Mouse (Mus musculus) heart, adult 9 months (tissue): ENCODE results near the gene Snhg11.
A peak's percentile ranks its signal among the peaks of the same experiment; 100 is the strongest.

ENCODE experiments used
- DNase-seq, 2 experiments: peaks; one replicate each; pipeline ENCODE4 v3.0.0; 2022; ENCODE audit warnings: low spot score in 2 of 2

Gene Snhg11

DNA sequence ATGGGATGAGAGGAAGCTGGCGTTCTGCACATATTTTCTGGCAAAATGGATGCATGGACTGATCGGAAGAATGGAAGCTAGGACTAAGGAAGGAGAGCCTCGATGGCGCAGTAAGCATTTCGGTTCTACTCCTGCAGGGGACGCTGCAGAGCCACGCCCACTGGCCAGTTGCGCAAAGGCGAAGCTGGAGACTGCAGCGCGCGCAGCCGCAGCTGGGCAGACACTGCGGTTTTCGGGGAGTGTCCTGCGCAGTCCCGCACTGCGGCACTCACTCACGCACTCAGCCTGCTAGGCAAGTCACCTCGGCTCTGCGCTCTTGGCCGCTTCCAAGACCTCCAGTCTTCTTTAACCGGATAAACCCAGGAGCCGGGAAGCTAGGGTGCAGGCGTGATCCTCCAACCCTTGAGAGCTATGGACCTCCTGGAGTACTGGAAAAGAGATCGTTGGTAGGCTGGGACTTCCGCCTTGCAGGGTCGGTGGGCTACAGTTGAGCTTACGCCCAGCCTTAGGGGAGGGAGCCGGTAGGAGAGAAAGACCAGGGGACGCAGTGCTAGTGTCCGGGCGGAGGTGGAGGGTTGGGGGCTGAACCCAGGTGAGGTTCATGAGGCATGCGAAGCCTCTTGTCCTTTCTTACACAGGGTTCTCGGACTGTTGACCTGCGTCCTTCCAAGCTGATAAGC lies at the start of gene Snhg11:
Gene Snhg11, plus strand, starts transcription at position 196 of the 680 bp plus-strand sequence.
- DNase-seq: no peak

GRCm38 (mm10) chr2:158334356-158334755 lies 41.1 kb upstream of the Snhg11 start:
- DNase-seq: no peak

DNA sequence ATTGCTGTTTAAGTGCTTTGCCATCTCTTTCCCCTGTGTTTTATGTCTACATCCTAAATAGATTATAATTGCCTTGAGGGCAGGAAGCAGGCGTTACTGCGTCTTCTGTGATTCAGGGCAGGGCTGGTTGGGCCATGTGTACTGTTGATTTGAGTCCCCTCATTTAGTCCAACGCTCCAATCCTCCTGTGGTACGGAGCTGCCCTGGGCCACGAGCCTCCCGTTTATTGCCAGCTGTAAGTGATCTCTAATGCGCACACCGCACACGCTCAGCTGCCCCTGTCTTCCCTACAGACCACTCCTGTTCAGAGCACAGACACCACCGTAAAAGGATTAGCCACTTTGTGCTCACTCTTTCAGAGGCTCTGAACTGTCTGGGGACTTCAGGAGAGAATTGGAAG lies 37.7 kb upstream of the Snhg11 start:
- DNase-seq: no peak

GRCm38 (mm10) chr2:158339948-158340564 lies 35.4 kb upstream of the Snhg11 start:
- DNase-seq: peak in 1 of 2 experiments; percentile 12

DNA sequence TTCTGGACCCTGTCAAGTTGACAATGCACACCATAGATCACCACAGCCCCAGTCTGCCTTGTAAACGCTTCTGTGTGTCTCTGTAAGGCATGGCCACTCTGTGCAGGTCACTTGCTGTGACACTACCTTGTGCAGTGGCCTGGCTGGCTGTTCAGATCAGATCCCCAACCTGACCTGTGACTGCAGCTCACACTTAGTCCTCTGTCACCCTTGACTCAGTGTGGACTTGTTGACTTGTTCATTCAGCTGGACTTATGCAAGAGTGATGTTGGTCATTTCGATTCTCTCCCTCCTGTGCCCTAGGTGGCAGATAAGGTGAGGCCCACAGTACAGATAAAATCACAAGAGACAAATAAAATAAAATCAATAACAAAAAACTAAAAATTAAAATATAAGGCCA lies 34.1 kb upstream of the Snhg11 start:
- DNase-seq: no peak

GRCm38 (mm10) chr2:158343495-158343894 lies 31.9 kb upstream of the Snhg11 start:
- no peak for DNase-seq

DNA sequence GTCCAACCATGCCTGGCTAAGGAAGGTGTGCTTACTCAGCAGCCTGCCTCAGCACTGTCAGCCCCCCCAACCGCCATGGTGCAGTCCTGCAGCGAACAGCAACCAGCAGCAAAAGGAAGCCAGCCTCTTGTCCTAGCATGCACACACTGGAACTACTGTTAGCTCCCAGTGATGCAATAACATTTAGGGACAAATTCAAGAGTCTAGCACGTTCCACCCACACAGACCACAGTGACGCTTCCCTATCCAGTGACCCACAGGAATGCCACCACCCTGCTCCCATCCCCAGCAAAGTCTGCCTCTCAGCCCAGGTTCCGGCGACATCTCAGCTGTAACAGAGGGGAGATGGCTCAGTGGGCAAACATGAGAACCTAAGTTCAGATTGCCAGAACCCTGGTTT lies 29.0 kb upstream of the Snhg11 start:
- DNase-seq: no peak

DNA sequence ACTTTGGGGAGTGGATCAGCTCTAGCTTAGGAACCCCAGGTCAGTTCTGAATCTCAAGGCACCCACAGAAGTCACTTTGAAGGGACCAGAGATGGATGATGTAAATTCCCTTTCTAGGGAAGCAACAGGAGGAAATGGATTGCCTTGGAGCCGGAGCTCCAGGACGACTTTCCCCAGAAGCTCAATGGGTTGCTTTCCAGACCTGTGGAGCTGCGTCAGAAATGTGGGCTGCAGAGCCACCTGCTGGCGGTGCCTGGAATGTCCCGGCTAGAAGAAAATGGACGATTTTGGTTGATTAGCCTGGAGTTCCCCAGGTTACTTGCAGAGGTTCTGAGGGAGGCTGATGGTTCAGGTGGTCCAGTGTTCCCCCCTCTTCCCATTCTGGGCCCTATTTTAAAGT lies 27.6 kb upstream of the Snhg11 start:
- peak in 1 of 2 experiments; percentile 45 for DNase-seq

DNA sequence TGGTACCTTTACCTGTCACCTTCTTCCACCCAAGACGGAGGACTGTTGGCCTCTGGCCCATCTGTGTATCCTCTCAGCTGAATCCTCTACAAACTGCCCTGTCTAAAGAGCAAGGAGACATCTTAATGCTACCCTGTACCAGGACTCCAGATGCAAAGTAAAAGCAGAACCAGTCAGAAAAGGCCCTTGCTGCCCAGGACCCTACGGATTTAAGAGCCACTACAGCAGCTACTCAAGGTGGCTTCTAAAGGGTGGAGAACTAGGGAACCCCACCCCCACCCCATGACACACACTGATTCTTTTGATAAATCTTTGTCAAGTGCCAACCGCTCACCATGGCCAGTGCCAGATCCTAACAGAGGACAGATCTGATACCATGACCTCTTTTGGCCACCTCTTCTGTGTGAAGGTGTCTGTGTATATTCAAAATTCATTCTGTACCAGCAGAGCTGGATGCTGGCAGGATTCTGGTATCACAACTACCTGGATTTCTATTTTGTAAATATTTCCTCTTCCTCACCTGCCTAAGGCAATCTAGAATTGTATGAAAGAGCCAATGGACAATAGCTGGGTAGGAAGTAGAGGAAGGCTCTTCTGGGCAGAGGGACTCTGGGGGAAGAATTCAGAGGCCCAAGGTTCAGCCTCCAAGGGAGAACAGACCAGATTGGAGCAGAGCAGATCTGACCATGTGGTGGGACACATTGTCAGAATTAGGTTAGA lies 22.5 kb upstream of the Snhg11 start:
- no peak for DNase-seq

DNA sequence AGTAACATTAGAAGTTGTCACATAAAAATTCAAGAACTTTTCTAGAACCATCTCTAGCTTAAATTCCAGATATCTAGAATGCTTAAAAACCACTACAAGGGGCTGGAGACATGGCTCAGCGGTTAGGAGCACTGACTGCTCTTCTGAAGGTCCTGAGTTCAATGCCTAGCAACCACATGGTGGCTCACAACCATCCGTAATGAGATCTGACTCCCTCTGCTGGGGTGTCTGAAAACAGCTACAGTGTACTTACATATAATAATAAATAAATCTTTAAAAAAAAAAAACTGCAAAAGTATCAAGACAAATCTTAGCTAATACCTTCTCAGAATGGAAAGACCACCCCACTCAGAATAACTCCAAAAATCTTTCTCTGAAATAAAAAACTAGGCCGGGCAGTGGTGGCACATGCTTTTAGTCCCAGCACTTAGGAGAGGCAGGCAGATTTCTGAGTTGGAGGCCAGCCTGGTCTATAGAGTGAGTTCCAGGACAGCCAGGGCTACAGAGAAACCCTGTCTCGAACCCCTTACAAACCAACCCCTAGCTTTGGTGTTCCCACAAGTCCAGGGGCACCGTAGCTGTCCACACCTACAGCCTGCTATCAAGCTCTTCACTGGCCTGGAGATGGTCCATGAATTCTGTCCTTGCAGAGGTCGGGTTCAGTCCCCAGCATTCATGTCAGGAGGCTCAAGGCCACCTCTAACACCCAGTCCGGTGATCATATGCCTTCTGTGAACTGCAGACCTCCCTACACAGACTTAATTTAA lies 20.9 kb upstream of the Snhg11 start:
- DNase-seq: no peak

- DNase-seq: no peak
These were observed 20.2 kb upstream of the Snhg11 start for GRCm38 (mm10) chr2:158355238-158355637.

- DNase-seq: no peak
These were observed 19.3 kb upstream of the Snhg11 start for GRCm38 (mm10) chr2:158356121-158356520.

- no peak for DNase-seq
These were observed 15.4 kb upstream of the Snhg11 start for GRCm38 (mm10) chr2:158359757-158360620.

- peak; percentile 72 to 82 for DNase-seq
These were observed 14.4 kb upstream of the Snhg11 start for GRCm38 (mm10) chr2:158360873-158361677.

DNA sequence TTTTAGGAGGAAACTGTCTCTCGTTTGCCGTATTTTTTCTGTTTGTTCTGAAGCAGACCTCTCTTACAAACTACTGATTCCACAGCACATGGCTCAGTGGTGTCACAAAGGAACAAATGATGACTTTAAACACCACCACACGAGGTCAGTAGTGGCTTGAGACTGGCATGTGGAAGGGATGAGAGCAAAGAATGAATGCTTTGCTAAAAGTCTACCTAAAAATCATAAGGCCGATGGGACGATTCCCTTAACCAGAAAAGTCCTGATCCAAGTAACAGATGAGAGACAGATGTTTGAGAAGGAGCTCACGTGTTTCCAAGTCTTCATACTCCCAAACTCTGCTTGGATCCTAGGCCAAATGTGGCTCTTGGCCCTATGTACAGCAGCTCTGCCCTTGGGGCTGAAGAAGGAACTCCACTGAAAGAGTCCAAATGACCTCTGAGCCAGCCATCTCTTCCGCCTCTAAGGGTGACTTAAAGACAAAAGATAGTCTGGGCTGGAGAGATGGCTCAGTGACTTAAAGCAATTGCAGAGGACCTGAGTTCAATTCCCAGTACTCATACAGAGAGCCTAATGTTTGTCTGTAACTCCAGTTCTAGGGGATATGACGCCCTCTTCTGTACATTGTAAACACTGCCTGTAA lies 13.6 kb upstream of the Snhg11 start:
- DNase-seq: no peak

DNA sequence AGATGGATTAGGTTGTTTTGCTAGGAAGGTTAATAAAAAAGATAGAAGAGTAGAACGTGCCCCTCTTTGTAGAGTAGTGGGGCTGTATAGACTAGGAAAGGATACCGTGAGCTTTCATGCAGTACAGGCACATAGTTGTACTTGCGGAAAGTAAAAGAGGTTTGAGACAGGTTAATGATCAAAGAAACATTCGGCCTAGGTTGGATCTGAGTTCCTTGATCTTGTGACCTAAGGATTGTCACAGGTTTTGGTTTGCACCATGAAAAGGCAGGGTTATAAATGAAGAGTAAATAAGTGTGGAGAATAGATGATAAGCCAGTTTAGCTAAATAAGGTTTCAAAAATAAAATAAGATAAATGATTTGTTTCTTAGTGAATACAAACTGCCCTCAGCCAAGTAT lies 11.3 kb upstream of the Snhg11 start:
- no peak for DNase-seq

GRCm38 (mm10) chr2:158365099-158365850 lies 10.2 kb upstream of the Snhg11 start:
- no peak for DNase-seq

GRCm38 (mm10) chr2:158367654-158368053 lies 7.8 kb upstream of the Snhg11 start:
- DNase-seq: no peak

DNA sequence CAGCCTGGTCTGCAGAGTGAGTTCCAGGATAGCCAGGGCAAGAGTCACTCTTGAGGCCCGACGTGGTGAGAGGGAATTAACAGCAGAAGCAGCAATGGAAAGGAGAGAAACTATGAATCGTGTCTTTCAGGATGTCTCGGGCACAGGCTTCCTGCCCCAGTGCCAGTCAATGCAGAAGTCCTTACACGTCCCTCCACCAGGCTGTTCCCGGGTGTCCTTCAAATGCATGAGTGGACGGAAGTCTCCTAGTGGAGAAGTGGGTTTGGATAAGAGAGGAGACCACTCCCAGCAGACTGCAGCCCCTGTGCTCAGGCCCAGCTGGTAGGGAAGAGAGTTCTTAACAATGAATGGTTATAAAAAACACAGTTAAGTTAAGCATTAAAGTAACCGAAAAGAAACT lies 7.1 kb upstream of the Snhg11 start:
- no peak for DNase-seq
